Mouse (Mus musculus) thymus, postnatal 0 days (tissue): ENCODE measurements around the gene Alb. TPM values are rescaled to one million over a fixed set of nuclear protein-coding genes. Genes with fewer than 3 reads are reported as not detected.

ENCODE experiments used
- DNase-seq: peaks from one replicate; pipeline ENCODE4 v3.0.0-alpha.2; 2015; ENCODE audit warnings: low spot score
- polyA plus RNA-seq: library from polyadenylated mRNA; unstranded; fragments of >200 nt; fragmentation: Nextera tagmentation; extraction: Ambion mirVana; gene quantifications from 2 replicates; pipeline ENCODE4 v1.2.1, GENCODE M21; 2015

Gene Alb
- polyA plus RNA-seq, 1 experiment from 2014 or later: 0.17 TPM

DNA sequence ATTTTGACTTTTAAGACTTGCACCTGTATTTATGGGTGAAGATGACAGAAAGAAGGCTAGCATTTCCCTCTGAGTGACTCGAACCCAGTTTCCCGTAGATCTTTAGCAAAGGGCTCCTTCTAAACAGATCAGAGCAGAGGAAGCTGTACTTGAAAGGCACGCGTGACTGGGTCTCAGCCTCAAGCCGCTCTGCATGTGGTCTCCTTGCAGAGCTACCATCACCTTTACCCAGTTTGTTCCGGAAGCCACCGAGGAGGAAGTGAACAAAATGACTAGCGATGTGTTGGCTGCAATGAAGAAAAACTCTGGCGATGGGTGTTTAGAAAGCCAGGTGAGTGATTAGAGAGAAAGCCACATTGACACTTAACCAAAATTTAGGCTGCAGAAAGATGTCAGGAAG lies 31.7 kb downstream of the Alb start:
- peak; percentile 69 for DNase-seq

- DNase-seq: no peak
Measured at GRCm38 (mm10) chr5:90494308-90494707, 33.6 kb downstream of the Alb start.

DNA sequence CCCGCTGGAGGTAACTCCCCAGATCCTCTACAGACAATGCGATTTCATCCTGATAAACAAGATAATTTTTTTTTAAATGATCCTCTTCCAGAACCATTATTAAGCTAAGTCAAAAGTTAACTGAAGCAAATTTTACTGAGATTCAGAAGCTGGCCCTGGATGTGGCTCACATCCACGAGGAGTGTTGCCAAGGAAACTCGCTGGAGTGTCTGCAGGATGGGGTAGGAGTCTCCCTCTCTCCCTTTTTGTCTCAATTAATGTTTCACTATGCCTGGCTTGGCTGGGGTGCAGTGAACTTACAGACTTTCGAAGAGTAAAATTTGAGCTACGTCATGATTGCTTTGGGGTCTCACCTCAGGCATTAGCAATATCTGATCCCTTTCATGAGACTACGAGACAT lies 38.8 kb downstream of the Alb start:
- DNase-seq: no peak

GRCm38 (mm10) chr5:90500714-90501113 lies 40.0 kb downstream of the Alb start:
- DNase-seq: peak; percentile 74

DNA sequence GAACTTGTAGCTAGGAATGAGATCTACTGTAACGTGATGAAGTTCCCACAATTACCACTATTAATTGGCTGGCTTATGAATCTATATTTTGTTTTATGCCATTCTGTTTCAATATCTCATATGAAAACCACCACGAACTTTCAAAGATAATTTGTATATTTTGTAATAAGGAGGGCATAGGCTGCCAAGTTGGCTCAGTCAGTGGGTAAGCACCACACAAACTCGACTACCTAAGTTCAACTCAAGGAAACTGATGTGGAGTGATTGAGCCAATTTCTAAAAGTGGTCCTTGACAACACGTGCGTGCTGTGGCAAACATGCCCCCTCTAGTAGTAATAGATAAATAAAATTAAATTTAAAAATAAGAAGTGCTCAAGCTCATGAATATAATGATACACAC lies 41.1 kb downstream of the Alb start:
- no peak for DNase-seq

- DNase-seq: peak; percentile 14
Measured at GRCm38 (mm10) chr5:90504742-90505141, 44.0 kb downstream of the Alb start.

GRCm38 (mm10) chr5:90506507-90506906 lies 45.8 kb downstream of the Alb start:
- no peak for DNase-seq

DNA sequence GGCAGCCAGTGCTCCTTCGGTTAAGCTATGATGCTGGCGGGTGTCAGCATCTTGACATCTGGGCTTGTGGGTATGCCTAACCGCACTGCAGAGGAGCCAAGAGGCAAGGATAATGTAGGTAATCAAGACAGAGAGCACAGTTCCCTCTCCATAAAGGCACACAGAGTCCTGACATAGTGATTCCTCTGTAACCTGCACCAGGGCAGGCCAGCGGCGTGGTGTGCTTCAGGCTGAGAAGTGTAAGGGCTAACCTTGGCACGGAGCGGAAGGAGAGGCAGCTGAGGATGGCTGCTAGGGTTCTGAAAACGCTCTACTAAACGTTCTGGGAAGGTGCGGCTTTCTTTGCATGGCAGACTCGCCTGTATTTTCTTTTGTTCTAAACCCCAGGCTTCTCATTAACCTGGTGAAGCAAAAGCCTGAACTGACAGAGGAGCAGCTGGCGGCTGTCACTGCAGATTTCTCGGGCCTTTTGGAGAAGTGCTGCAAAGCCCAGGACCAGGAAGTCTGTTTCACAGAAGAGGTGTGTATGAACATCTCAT lies 46.8 kb downstream of the Alb start:
- DNase-seq: no peak

- DNase-seq: no peak
Measured at GRCm38 (mm10) chr5:90509828-90510592, 49.3 kb downstream of the Alb start.

DNA sequence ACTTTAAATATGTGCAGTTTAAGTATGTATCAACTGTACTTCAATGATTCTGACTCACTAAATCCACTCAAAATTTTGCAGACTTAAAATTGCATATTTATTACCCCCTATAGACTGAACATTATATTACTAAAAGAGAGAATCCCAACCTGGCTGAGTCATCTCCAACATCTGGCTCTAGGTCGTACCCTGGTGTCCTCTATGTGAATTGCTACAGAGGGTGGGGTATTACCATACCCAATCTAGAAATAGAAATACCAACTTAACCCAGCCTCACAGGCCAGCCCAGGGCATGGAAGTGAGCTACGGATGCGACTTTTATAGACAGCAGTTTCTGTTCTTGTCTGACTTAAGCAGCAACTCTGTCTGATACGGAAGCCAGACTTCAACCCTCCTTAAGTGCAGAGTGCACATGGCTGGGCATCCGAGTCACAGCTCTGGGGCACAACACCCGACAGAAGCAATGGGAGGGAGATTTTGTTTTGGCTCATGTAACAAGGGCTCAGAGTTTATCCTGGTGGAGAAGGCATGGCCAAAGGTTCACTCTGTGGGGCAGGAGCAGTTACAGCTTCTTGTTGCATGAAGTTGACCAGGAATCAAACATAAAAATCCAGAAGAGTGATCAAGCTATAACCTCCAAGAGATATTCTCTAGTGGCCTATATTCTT lies 51.7 kb downstream of the Alb start:
- no peak for DNase-seq

DNA sequence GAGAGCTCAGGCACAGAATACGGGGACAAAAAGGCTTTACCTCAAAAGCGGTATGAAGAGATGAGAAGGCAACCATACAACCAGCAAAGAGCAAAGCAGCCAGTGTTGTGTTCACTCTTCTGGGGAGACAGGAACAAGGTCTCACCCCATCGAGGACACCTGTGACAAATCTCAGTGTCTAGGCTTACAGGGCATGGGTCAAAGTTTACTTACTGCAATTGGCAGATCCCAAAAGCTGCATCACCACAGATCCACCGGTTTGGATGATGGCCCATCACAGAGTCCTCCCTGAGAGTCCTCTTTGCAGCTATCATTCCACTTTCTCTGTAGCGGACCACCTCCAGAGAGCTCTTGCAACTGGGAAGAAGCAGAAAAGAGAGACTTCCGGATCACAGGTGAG lies 54.9 kb downstream of the Alb start:
- DNase-seq: no peak

- DNase-seq: no peak
Measured at GRCm38 (mm10) chr5:90518356-90519100, 57.8 kb downstream of the Alb start, which contains the start of gene Afm. Gene Afm (plus strand): TSS chr5:90518932.

Other genes with a start within 250 kb of the Alb start
- gene Cox18, start 236.9 kb upstream of the Alb start, polyA plus RNA-seq: 43.9 and 45.3 TPM in 2 replicates
- 19.0 and 26.4 TPM in 2 replicates for gene Ankrd17, start 94.3 kb upstream of the Alb start, polyA plus RNA-seq
- gene Gm9958, start 93.7 kb upstream of the Alb start, polyA plus RNA-seq: 6.7 and 7.2 TPM in 2 replicates
- gene Afp, start 29.8 kb downstream of the Alb start, polyA plus RNA-seq: 3.1 TPM in 2 replicates
- not detected in 2 replicates for gene Afm, start 58.0 kb downstream of the Alb start, polyA plus RNA-seq
- 0.05 TPM in 1 of 2 replicates, not detected in the other for gene 5830473C10Rik, start 100.2 kb downstream of the Alb start, polyA plus RNA-seq
- 6.6 and 7.6 TPM in 2 replicates for gene Rassf6, start 179.8 kb downstream of the Alb start, polyA plus RNA-seq